Mouse (Mus musculus) frontal cortex, adult (tissue): Measurements from ENCODE around the gene Supt6.

ENCODE experiments used
- ATAC-seq: cut with Nextera tagmentation; 2 replicates; pipeline ENCODE4 v1.9.2; 2017; ENCODE audit warnings: mild to moderate bottlenecking, moderate library complexity, mixed read lengths; ENCODE audit not compliant: low TSS enrichment

Gene Supt6

GRCm38 (mm10) chr11:78167257-78167959, 78.4 kb downstream of the Supt6 start:
- ATAC-seq = no peak

GRCm38 (mm10) chr11:78166640-78167039, 79.1 kb downstream of the Supt6 start:
- no peak for ATAC-seq

GRCm38 (mm10) chr11:78166161-78166560, 79.6 kb downstream of the Supt6 start:
- ATAC-seq = no peak

- 0 out of 2 replicates have a peak, but pooled peaks have one; percentile 9 for ATAC-seq
Observed at GRCm38 (mm10) chr11:78165761-78166109, 80.1 kb downstream of the Supt6 start.

- ATAC-seq = peak; percentile 51
Observed at GRCm38 (mm10) chr11:78164924-78165760, 80.6 kb downstream of the Supt6 start, which contains the start of gene Traf4. Gene Traf4, minus strand, starts transcription at chr11:78165589.

GRCm38 (mm10) chr11:78164604-78164923, 81.2 kb downstream of the Supt6 start:
- ATAC-seq = no peak

- ATAC-seq = no peak
Observed at GRCm38 (mm10) chr11:78163681-78164603, 81.8 kb downstream of the Supt6 start.

GRCm38 (mm10) chr11:78163045-78163444, 82.7 kb downstream of the Supt6 start:
- ATAC-seq = no peak

- no peak for ATAC-seq
Observed at GRCm38 (mm10) chr11:78162504-78162903, 83.3 kb downstream of the Supt6 start.

GRCm38 (mm10) chr11:78161968-78162367, 83.8 kb downstream of the Supt6 start:
- no peak for ATAC-seq

- ATAC-seq = no peak
Observed at GRCm38 (mm10) chr11:78161169-78161568, 84.6 kb downstream of the Supt6 start.

GRCm38 (mm10) chr11:78160675-78161074, 85.1 kb downstream of the Supt6 start:
- no peak for ATAC-seq

GRCm38 (mm10) chr11:78160171-78160570, 85.6 kb downstream of the Supt6 start:
- no peak for ATAC-seq

- ATAC-seq = no peak
Observed at GRCm38 (mm10) chr11:78159557-78159956, 86.2 kb downstream of the Supt6 start.

GRCm38 (mm10) chr11:78159096-78159495, 86.7 kb downstream of the Supt6 start:
- ATAC-seq = peak; percentile 83
